Comparison of ENCODE assay signal across 28 mouse cellular contexts in genomic region chr12:107496924-107497323, GRCm38 (mm10). TPM values are rescaled to one million over a fixed set of nuclear protein-coding genes. Genes with fewer than 3 reads are reported as not detected.
A peak's percentile ranks its signal among the peaks of the same experiment; 100 is the strongest.
DNase-seq lines count a peak whose midpoint lies in the region; ATAC-seq lines count a peak whose summit lies in the region.
"Had no signal": no experiment of that assay in that cellular context is flagged by ENCODE, and none has a peak within 500 bp of the region (broad histone marks: within the 10 kb centered on the region; RNA-seq: fewer than 3 reads in every experiment).

No protein-coding gene starts in this region.

- ATAC-seq in inflammation-experienced regulatory T-cells, adult 6 months, result peak; percentile 32
- ATAC-seq: forebrain, postnatal 0 days; midbrain, embryonic 15.5 days had no signal

- peak; percentile 64 for DNase-seq in CD4-positive helper T cell, adult 2 months (ENCODE audit: low read depth, low spot score)
- peak; percentile 61 for DNase-seq in CD4-positive, CD25-positive, alpha-beta regulatory T cell, adult 2 months (ENCODE audit: low read depth, low spot score)
- DNase-seq in thymus, postnatal 14 days, result peak; percentile 59
- DNase-seq in right cerebral cortex, postnatal 10 days (ENCODE audit: low spot score in 2 of 2), result no peak
- no peak for DNase-seq in testis, postnatal 10 days (ENCODE audit: low spot score)
- DNase-seq in natural killer cell, adult 2 months (ENCODE audit: low spot score in 2 of 2), result no peak
- DNase-seq: adrenal gland, postnatal 36 days; cerebellum, adult 9-10 months; forebrain, postnatal 0 days; gastrocnemius, postnatal 25 days; kidney, adult 11 months; kidney, postnatal 4 days; left cerebral cortex, postnatal 4 days; lung, embryonic 14.5 days; right cerebral cortex, postnatal 4 days had no signal

RNA-seq across cellular contexts. Expression of gene 3110018I06Rik, which starts 8.5 kb away (rescaled TPM):
- not detected for polyA plus RNA-seq in inflammation-experienced regulatory T-cells, adult 6 months (2017; shearing (Covaris generic))
- polyA plus RNA-seq: C2C12; embryonic facial prominence, embryonic 15.5 days; forebrain, postnatal 0 days; heart, embryonic 15.5 days; hindbrain, embryonic 15.5 days; kidney, embryonic 15.5 days; limb, embryonic 15.5 days; liver, embryonic 14.5 days; lung, embryonic 14.5 days; macrophage; midbrain, embryonic 15.5 days; neural tube, embryonic 14.5 days; stomach, embryonic 16.5 days; urinary bladder, adult 2 months had no signal

Comparison
In these comparisons a context has a peak if more than half of its experiments do, and no peak if none do; other contexts are left out.
1. DNase-seq: peak in CD4-positive helper T cell, adult 2 months (single experiment), CD4-positive, CD25-positive, alpha-beta regulatory T cell, adult 2 months (single experiment) and thymus, postnatal 14 days (single experiment); none in right cerebral cortex, postnatal 10 days (0 of 2), testis, postnatal 10 days (single experiment) and natural killer cell, adult 2 months (0 of 2).